In genomic region chr7:31145596-31146160, GRCm38 (mm10) we compare ENCODE assay signal across 16 mouse cellular contexts. TPM values are rescaled to one million over a fixed set of nuclear protein-coding genes. Genes with fewer than 3 reads are reported as not detected.
A peak's percentile ranks its signal among the peaks of the same experiment; 100 is the strongest.
DNase-seq lines count a peak whose midpoint lies in the region; ATAC-seq and TF ChIP-seq lines count a peak whose summit lies in the region.
"Had no signal": no experiment of that assay in that cellular context is flagged by ENCODE, and none has a peak within 500 bp of the region (broad histone marks: within the 10 kb centered on the region; RNA-seq: fewer than 3 reads in every experiment).

No protein-coding gene starts in this region.

- 0 out of 2 replicates have a peak overlapping the region, but pooled peaks have one; percentile 5 for H3K9ac ChIP-seq in midbrain, postnatal 0 days (replicated peaks; ENCODE audit: low read length, poor library complexity, severe bottlenecking)
- no peak overlapping the region for H3K9ac ChIP-seq in midbrain, embryonic 14.5 days (replicated peaks; ENCODE audit: low read length)
- H3K9ac ChIP-seq in intestine, postnatal 0 days (ENCODE audit: low read depth, low read length): no peak overlapping the region; the same call in 1 of the 2 replicates
- H3K9ac ChIP-seq in liver, postnatal 0 days (replicated peaks): no peak overlapping the region
- H3K9ac ChIP-seq in stomach, embryonic 16.5 days (ENCODE audit: low read length): 0 out of 2 replicates have a peak overlapping the region, but pooled peaks have one; percentile 31
- H3K9ac ChIP-seq: embryonic facial prominence, embryonic 12.5 days; hindbrain, embryonic 15.5 days; kidney, embryonic 15.5 days had no signal

- H3K9me3 ChIP-seq in midbrain, postnatal 0 days (ENCODE audit: low read length): no peaks in the 10 kb centered on the region
- no peaks in the 10 kb centered on the region for H3K9me3 ChIP-seq in midbrain, embryonic 14.5 days (ENCODE audit: control insufficient read depth, low read length)
- H3K9me3 ChIP-seq in intestine, postnatal 0 days (ENCODE audit: control insufficient read depth): no peaks in the 10 kb centered on the region
- no peaks in the 10 kb centered on the region for H3K9me3 ChIP-seq in liver, postnatal 0 days (ENCODE audit: low read length)
- H3K9me3 ChIP-seq in stomach, embryonic 16.5 days (replicated peaks; ENCODE audit: control insufficient read depth, low read length): no peaks in the 10 kb centered on the region
- 0 out of 2 replicates have a peak, but pooled peaks cover under 1% of the 10 kb centered on the region for H3K9me3 ChIP-seq in heart, embryonic 10.5 days
- H3K9me3 ChIP-seq: embryonic facial prominence, embryonic 12.5 days; hindbrain, embryonic 15.5 days; kidney, embryonic 15.5 days had no signal

- no peaks in the 10 kb centered on the region for H3K27me3 ChIP-seq in midbrain, postnatal 0 days (ENCODE audit: insufficient read depth, low read length)
- H3K27me3 ChIP-seq in midbrain, embryonic 14.5 days (ENCODE audit: control insufficient read depth, insufficient read depth, low read length): no peaks in the 10 kb centered on the region
- H3K27me3 ChIP-seq in intestine, postnatal 0 days (replicated peaks; ENCODE audit: control insufficient read depth, insufficient read depth, low read length): no peaks in the 10 kb centered on the region
- H3K27me3 ChIP-seq in liver, postnatal 0 days (ENCODE audit: insufficient read depth, low read length): no peaks in the 10 kb centered on the region
- H3K27me3 ChIP-seq in stomach, embryonic 16.5 days (ENCODE audit: control insufficient read depth, insufficient read depth, low read length): no peaks in the 10 kb centered on the region
- H3K27me3 ChIP-seq in heart, embryonic 10.5 days (ENCODE audit: insufficient read depth, poor library complexity, severe bottlenecking): no peaks in the 10 kb centered on the region
- H3K27me3 ChIP-seq: embryonic facial prominence, embryonic 12.5 days; hindbrain, embryonic 15.5 days; kidney, embryonic 15.5 days had no signal

- H3K4me2 ChIP-seq in midbrain, postnatal 0 days (ENCODE audit: low read depth, low read length, poor library complexity, severe bottlenecking): no peak overlapping the region
- no peak overlapping the region for H3K4me2 ChIP-seq in midbrain, embryonic 14.5 days (ENCODE audit: low read length)
- 0 out of 2 replicates have a peak overlapping the region, but pooled peaks have one; percentile 6 for H3K4me2 ChIP-seq in intestine, postnatal 0 days (replicated peaks; ENCODE audit: low read depth)
- H3K4me2 ChIP-seq in liver, postnatal 0 days (ENCODE audit: low read depth, low read length): no peak overlapping the region
- H3K4me2 ChIP-seq in stomach, embryonic 16.5 days (ENCODE audit: low read depth, low read length): no peak overlapping the region
- H3K4me2 ChIP-seq: embryonic facial prominence, embryonic 12.5 days; hindbrain, embryonic 15.5 days; kidney, embryonic 15.5 days had no signal

- 89% methylated on average over 12 of the region's 12 CpGs for WGBS in midbrain, postnatal 0 days
- WGBS in midbrain, embryonic 14.5 days: 88% methylated on average over 12 of the region's 12 CpGs
- 10% methylated on average over 12 of the region's 12 CpGs for WGBS in intestine, postnatal 0 days
- WGBS in liver, postnatal 0 days (ENCODE audit: insufficient replicate concordance): 54% methylated on average over 12 of the region's 12 CpGs
- 22% methylated on average over 12 of the region's 12 CpGs for WGBS in stomach, embryonic 16.5 days
- WGBS in heart, embryonic 10.5 days: 39% methylated on average over 12 of the region's 12 CpGs

- no peak overlapping the region for H3K4me3 ChIP-seq in midbrain, postnatal 0 days (ENCODE audit: low read depth, low read length)
- no peak overlapping the region for H3K4me3 ChIP-seq in midbrain, embryonic 14.5 days (replicated peaks; ENCODE audit: low read depth, low read length)
- H3K4me3 ChIP-seq in intestine, postnatal 0 days (ENCODE audit: low read depth, low read length): no peak overlapping the region
- no peak overlapping the region for H3K4me3 ChIP-seq in liver, postnatal 0 days (ENCODE audit: low read depth, low read length)
- no peak overlapping the region for H3K4me3 ChIP-seq in stomach, embryonic 16.5 days (replicated peaks; ENCODE audit: low read length)
- H3K4me3 ChIP-seq in heart, embryonic 10.5 days: no peak overlapping the region
- H3K4me3 ChIP-seq: embryonic facial prominence, embryonic 12.5 days; heart, adult 2 months; hindbrain, embryonic 15.5 days; kidney, embryonic 15.5 days had no signal

- TF ChIP-seq EP300 in liver, postnatal 0 days (IDR thresholded peaks at IDR 0.05; ENCODE audit: low read depth): no peak

- ATAC-seq in midbrain, postnatal 0 days (ENCODE audit: low FRiP score): no peak
- no peak for ATAC-seq in midbrain, embryonic 14.5 days (ENCODE audit: low FRiP score, low TSS enrichment)
- peak; percentile 79 for ATAC-seq in intestine, postnatal 0 days
- no peak for ATAC-seq in liver, postnatal 0 days
- peak; percentile 10; the same call in 1 of the 2 replicates for ATAC-seq in stomach, embryonic 16.5 days (ENCODE audit: insufficient read depth, low FRiP score)
- ATAC-seq in monocyte, adult 5-6 weeks (replicated peaks; ENCODE audit: insufficient number of reproducible peaks, low FRiP score, low TSS enrichment, poor library complexity, severe bottlenecking): no peak

- H3K4me1 ChIP-seq in midbrain, postnatal 0 days (ENCODE audit: insufficient read depth, low read length): 0 out of 2 replicates have a peak, but pooled peaks cover 11% of the 10 kb centered on the region
- peaks cover 23% of the 10 kb centered on the region for H3K4me1 ChIP-seq in midbrain, embryonic 14.5 days (ENCODE audit: control insufficient read depth, insufficient read depth, low read length)
- H3K4me1 ChIP-seq in intestine, postnatal 0 days (replicated peaks; ENCODE audit: control insufficient read depth, insufficient read depth, low read length): peaks cover 5% of the 10 kb centered on the region; the same call in 1 of the 2 replicates
- peaks cover 32% of the 10 kb centered on the region for H3K4me1 ChIP-seq in liver, postnatal 0 days (ENCODE audit: insufficient read depth)
- H3K4me1 ChIP-seq in stomach, embryonic 16.5 days (ENCODE audit: control insufficient read depth, insufficient read depth, low read length): peaks cover 33% of the 10 kb centered on the region
- H3K4me1 ChIP-seq in heart, embryonic 10.5 days: peaks cover 56% of the 10 kb centered on the region

- TF ChIP-seq CTCF in midbrain, postnatal 0 days (IDR thresholded peaks at IDR 0.05): no peak
- no peak for TF ChIP-seq CTCF in intestine, postnatal 0 days (IDR thresholded peaks at IDR 0.05; ENCODE audit: low read depth)
- TF ChIP-seq CTCF in liver, postnatal 0 days (IDR thresholded peaks at IDR 0.05; ENCODE audit: low read depth): no peak

- no peak for DNase-seq in midbrain, postnatal 0 days (ENCODE audit: low spot score)
- no peak for DNase-seq in midbrain, embryonic 14.5 days
- DNase-seq in liver, postnatal 0 days: no peak
- no peak for DNase-seq in heart, embryonic 10.5 days (ENCODE audit: low spot score)
- DNase-seq: adrenal gland, postnatal 36 days; cerebellum, postnatal 36 days; heart, adult 2 months; heart, postnatal 10 days had no signal

- peaks cover 30% of the 10 kb centered on the region for H3K36me3 ChIP-seq in midbrain, postnatal 0 days (ENCODE audit: insufficient read depth, low read length)
- peaks cover 45% of the 10 kb centered on the region for H3K36me3 ChIP-seq in midbrain, embryonic 14.5 days (ENCODE audit: control insufficient read depth, insufficient read depth, low read length)
- H3K36me3 ChIP-seq in intestine, postnatal 0 days (ENCODE audit: control insufficient read depth, insufficient read depth): peaks cover 28% of the 10 kb centered on the region
- peaks cover 29% of the 10 kb centered on the region for H3K36me3 ChIP-seq in liver, postnatal 0 days (replicated peaks; ENCODE audit: insufficient read depth, low read length)
- H3K36me3 ChIP-seq in stomach, embryonic 16.5 days (ENCODE audit: control insufficient read depth, insufficient read depth, low read length): peaks cover 22% of the 10 kb centered on the region
- peaks cover 50% of the 10 kb centered on the region for H3K36me3 ChIP-seq in heart, embryonic 10.5 days

- H3K27ac ChIP-seq in midbrain, postnatal 0 days (ENCODE audit: low read depth, low read length): no peak overlapping the region
- no peak overlapping the region for H3K27ac ChIP-seq in midbrain, embryonic 14.5 days (replicated peaks; ENCODE audit: low read depth, low read length)
- no peak overlapping the region for H3K27ac ChIP-seq in intestine, postnatal 0 days (ENCODE audit: low read depth, low read length)
- 0 out of 2 replicates have a peak overlapping the region, but pooled peaks have one; percentile 6 for H3K27ac ChIP-seq in liver, postnatal 0 days (ENCODE audit: low read depth)
- H3K27ac ChIP-seq in stomach, embryonic 16.5 days (ENCODE audit: low read length): peak overlapping the region; percentile 49
- no peak overlapping the region for H3K27ac ChIP-seq in heart, embryonic 10.5 days
- H3K27ac ChIP-seq: embryonic facial prominence, embryonic 12.5 days; heart, adult 2 months; hindbrain, embryonic 15.5 days; kidney, embryonic 15.5 days had no signal

RNA-seq across cellular contexts. Expression of gene Gramd1a, which starts 10.0 kb away (rescaled TPM):
- total RNA-seq in midbrain, postnatal 0 days (2014; rRNA removed): 253 and 270 TPM in 2 replicates
- polyA plus RNA-seq in midbrain, postnatal 0 days (2015; fragmentation: Nextera tagmentation; extraction: Ambion mirVana): 160 and 177 TPM in 2 replicates
- 205 and 232 TPM in 2 replicates for polyA plus RNA-seq in midbrain, embryonic 14.5 days (2014; fragmentation: Nextera tagmentation; extraction: Ambion mirVana)
- polyA plus RNA-seq in intestine, postnatal 0 days (2015; fragmentation: Nextera tagmentation; extraction: Ambion mirVana): 10.3 and 12.4 TPM in 2 replicates
- 7.1 and 8.9 TPM in 2 replicates for polyA plus RNA-seq in liver, postnatal 0 days (2015; fragmentation: Nextera tagmentation; extraction: Ambion mirVana)
- polyA plus RNA-seq in stomach, embryonic 16.5 days (2015; fragmentation: Nextera tagmentation; extraction: Ambion mirVana): 56.7 and 57.9 TPM in 2 replicates
- polyA plus RNA-seq in heart, embryonic 10.5 days (2016; fragmentation: Nextera tagmentation; extraction: Ambion mirVana): 58.1 and 70.9 TPM in 2 replicates
- 60.2 to 141 TPM (median 71.3 TPM) in 3 replicates for total RNA-seq in monocyte, adult 5-6 weeks (2017)

RNA-seq across cellular contexts. Expression of gene Scn1b, which starts 18.9 kb away (rescaled TPM):
- total RNA-seq in midbrain, postnatal 0 days (2014; rRNA removed): 45.0 and 57.5 TPM in 2 replicates
- 32.3 and 35.8 TPM in 2 replicates for polyA plus RNA-seq in midbrain, postnatal 0 days (2015; fragmentation: Nextera tagmentation; extraction: Ambion mirVana)
- 5.6 TPM in 2 replicates for polyA plus RNA-seq in midbrain, embryonic 14.5 days (2014; fragmentation: Nextera tagmentation; extraction: Ambion mirVana)
- 2.7 and 3.3 TPM in 2 replicates for polyA plus RNA-seq in intestine, postnatal 0 days (2015; fragmentation: Nextera tagmentation; extraction: Ambion mirVana)
- 2.8 and 3.1 TPM in 2 replicates for polyA plus RNA-seq in liver, postnatal 0 days (2015; fragmentation: Nextera tagmentation; extraction: Ambion mirVana)
- polyA plus RNA-seq in stomach, embryonic 16.5 days (2015; fragmentation: Nextera tagmentation; extraction: Ambion mirVana): 0.80 and 1.4 TPM in 2 replicates
- 3.9 and 4.3 TPM in 2 replicates for polyA plus RNA-seq in heart, embryonic 10.5 days (2016; fragmentation: Nextera tagmentation; extraction: Ambion mirVana)
- 3.0 to 4.3 TPM (median 4.1 TPM) in 3 replicates for total RNA-seq in monocyte, adult 5-6 weeks (2017)
- total RNA-seq: MEL; neutrophil, adult 5-6 weeks had no signal

RNA-seq across cellular contexts. Expression of gene Hpn, which starts 30.6 kb away (rescaled TPM):
- total RNA-seq in midbrain, postnatal 0 days (2014; rRNA removed): 0.49 and 2.6 TPM in 2 replicates
- polyA plus RNA-seq in midbrain, postnatal 0 days (2015; fragmentation: Nextera tagmentation; extraction: Ambion mirVana): 0.62 TPM in 1 of 2 replicates, not detected in the other
- 0.26 TPM in 1 of 2 replicates, not detected in the other for polyA plus RNA-seq in midbrain, embryonic 14.5 days (2014; fragmentation: Nextera tagmentation; extraction: Ambion mirVana)
- 21.2 and 28.3 TPM in 2 replicates for polyA plus RNA-seq in intestine, postnatal 0 days (2015; fragmentation: Nextera tagmentation; extraction: Ambion mirVana)
- polyA plus RNA-seq in liver, postnatal 0 days (2015; fragmentation: Nextera tagmentation; extraction: Ambion mirVana): 250 and 259 TPM in 2 replicates
- 35.7 and 36.0 TPM in 2 replicates for polyA plus RNA-seq in stomach, embryonic 16.5 days (2015; fragmentation: Nextera tagmentation; extraction: Ambion mirVana)
- 3.6 and 15.0 TPM in 2 replicates for polyA plus RNA-seq in heart, embryonic 10.5 days (2016; fragmentation: Nextera tagmentation; extraction: Ambion mirVana)
- total RNA-seq in monocyte, adult 5-6 weeks (2017): 0.49 to 1.9 TPM (median 0.57 TPM) in 3 replicates

Comparison
In these comparisons a context has a peak if more than half of its experiments do, and no peak if none do; other contexts are left out.
1. H3K9ac ChIP-seq: peak in midbrain, postnatal 0 days (single experiment) and stomach, embryonic 16.5 days (single experiment); none in midbrain, embryonic 14.5 days (single experiment), intestine, postnatal 0 days (single experiment) and liver, postnatal 0 days (single experiment).
2. ATAC-seq: peak in intestine, postnatal 0 days (single experiment) and stomach, embryonic 16.5 days (single experiment); none in midbrain, postnatal 0 days (single experiment), midbrain, embryonic 14.5 days (single experiment), liver, postnatal 0 days (single experiment) and monocyte, adult 5-6 weeks (single experiment).
3. H3K27ac ChIP-seq: peak in liver, postnatal 0 days (single experiment) and stomach, embryonic 16.5 days (single experiment); none in midbrain, postnatal 0 days (single experiment), midbrain, embryonic 14.5 days (single experiment), intestine, postnatal 0 days (single experiment) and heart, embryonic 10.5 days (single experiment).